Mouse (Mus musculus) left cerebral cortex, adult 2 months (tissue): ENCODE measurements around the gene Spsb4. TPM values are rescaled to one million over a fixed set of nuclear protein-coding genes. Genes with fewer than 3 reads are reported as not detected.
A peak's percentile ranks its signal among the peaks of the same experiment; 100 is the strongest.

ENCODE experiments used
- DNase-seq, 2 experiments: peaks; one replicate each; pipeline ENCODE4 v3.0.0; 2021 to 2022; ENCODE audit warnings: low spot score in 2 of 2, mixed read lengths in 1 of 2; ENCODE audit errors: extremely low spot score in 1 of 2
- H3K27ac ChIP-seq: fragments of 200-600 bp; 2 replicates; pipeline ENCODE4 v1.8.1; 2022
- H3K4me3 ChIP-seq: fragments of 200-600 bp; 2 replicates; pipeline ENCODE4 v1.8.1; 2022
- CTCF ChIP-seq: fragments of 200-600 bp; IDR thresholded peaks from 2 replicates; pipeline ENCODE4 v1.8.1; 2022; ENCODE audit warnings: antibody characterized with exemption, mild to moderate bottlenecking, moderate library complexity
- intact Hi-C: fragments of 180-260 bp; cut with DNase I; formaldehyde crosslinking; loops from one replicate; pipeline ENCODE4 v1.15.1; 2025
- total RNA-seq, 2 experiments: library from RNA; stranded (reverse); gene quantifications; 2 replicates each; pipeline ENCODE4 v1.2.3; 2021

Spsb4 gene
- total RNA-seq, 2 experiments from 2014 or later = 5.2 to 5.6 TPM

GRCm38 (mm10) chr9:97013698-97014097, 4.9 kb downstream of the Spsb4 start:
- no peak overlapping the region for H3K27ac ChIP-seq
- TF ChIP-seq CTCF = no peak
- intact Hi-C loops = no loop called here

GRCm38 (mm10) chr9:97013153-97013552, 5.5 kb downstream of the Spsb4 start:
- intact Hi-C loops = no loop called here
- DNase-seq = peak; percentile 48 to 67
- H3K4me3 ChIP-seq = no peak overlapping the region
- H3K27ac ChIP-seq = no peak overlapping the region
- TF ChIP-seq CTCF = no peak

More at GRCm38 (mm10) chr9:97013698-97014097, 4.9 kb downstream of the Spsb4 start:
- H3K4me3 ChIP-seq = no peak overlapping the region
- DNase-seq = no peak

GRCm38 (mm10) chr9:97011454-97012195, 7.0 kb downstream of the Spsb4 start:
- no peak overlapping the region; the same call in 1 of the 2 replicates for H3K27ac ChIP-seq
- no peak for TF ChIP-seq CTCF
- H3K4me3 ChIP-seq = no peak overlapping the region
- DNase-seq = peak; percentile 30 to 34
- intact Hi-C loops = no loop called here

- Histone ChIP-seq H3K4me3 (no peak overlapping the region), H3K27ac (no peak overlapping the region)
- no peak for TF ChIP-seq CTCF
- DNase-seq = no peak
- intact Hi-C loops = no loop called here
Observed at GRCm38 (mm10) chr9:97010447-97010846, 8.2 kb downstream of the Spsb4 start.

- DNase-seq = no peak
- Histone ChIP-seq H3K27ac (no peak overlapping the region), H3K4me3 (no peak overlapping the region)
- no peak for TF ChIP-seq CTCF
- intact Hi-C loops = no loop called here
Observed at GRCm38 (mm10) chr9:97004726-97005125, 13.9 kb downstream of the Spsb4 start.

- H3K27ac ChIP-seq = no peak overlapping the region
- intact Hi-C loops = no loop called here
- no peak overlapping the region for H3K4me3 ChIP-seq
- TF ChIP-seq CTCF = no peak
- no peak for DNase-seq
Observed at GRCm38 (mm10) chr9:97003173-97003572, 15.5 kb downstream of the Spsb4 start.

- no peak for TF ChIP-seq CTCF
- no peak for DNase-seq
- intact Hi-C loops = no loop called here
- no peak overlapping the region for H3K27ac ChIP-seq
- H3K4me3 ChIP-seq = no peak overlapping the region
Observed at GRCm38 (mm10) chr9:97002654-97003053, 16.0 kb downstream of the Spsb4 start.

- intact Hi-C loops = no loop called here
- Histone ChIP-seq H3K4me3 (no peak overlapping the region), H3K27ac (no peak overlapping the region)
- DNase-seq = no peak
- TF ChIP-seq CTCF = no peak
Observed at GRCm38 (mm10) chr9:97002025-97002424, 16.6 kb downstream of the Spsb4 start.

GRCm38 (mm10) chr9:97001458-97001857, 17.2 kb downstream of the Spsb4 start:
- Histone ChIP-seq H3K27ac (no peak overlapping the region), H3K4me3 (no peak overlapping the region)
- no peak for TF ChIP-seq CTCF
- intact Hi-C loops = no loop called here
- DNase-seq = no peak

- intact Hi-C loops = no loop called here
- Histone ChIP-seq H3K4me3 (no peak overlapping the region), H3K27ac (no peak overlapping the region)
- no peak for TF ChIP-seq CTCF
- no peak for DNase-seq
Observed at GRCm38 (mm10) chr9:96995717-96996116, 22.9 kb downstream of the Spsb4 start.

- intact Hi-C loops = no loop called here
- no peak for TF ChIP-seq CTCF
Observed at GRCm38 (mm10) chr9:96994733-96995132, 23.9 kb downstream of the Spsb4 start.

GRCm38 (mm10) chr9:96991118-96991517, 27.5 kb downstream of the Spsb4 start:
- DNase-seq = no peak
- no peak overlapping the region for H3K4me3 ChIP-seq
- intact Hi-C loops = no loop called here
- no peak for TF ChIP-seq CTCF
- H3K27ac ChIP-seq = no peak overlapping the region

More at GRCm38 (mm10) chr9:96994733-96995132, 23.9 kb downstream of the Spsb4 start:
- no peak for DNase-seq
- no peak overlapping the region for H3K4me3 ChIP-seq
- H3K27ac ChIP-seq = no peak overlapping the region

- no peak for TF ChIP-seq CTCF
- Histone ChIP-seq H3K27ac (no peak overlapping the region), H3K4me3 (no peak overlapping the region)
- intact Hi-C loops = no loop called here
- no peak for DNase-seq
Observed at GRCm38 (mm10) chr9:96989389-96989990, 29.2 kb downstream of the Spsb4 start.
